Mouse (Mus musculus): ENCODE measurements around the gene Ccdc174.
"Not testable (repeated sequence)": the region's sequence is repeated elsewhere in the genome, so short reads cannot be mapped to it uniquely, and the experiment has no call there.

The Ccdc174 gene

DNA sequence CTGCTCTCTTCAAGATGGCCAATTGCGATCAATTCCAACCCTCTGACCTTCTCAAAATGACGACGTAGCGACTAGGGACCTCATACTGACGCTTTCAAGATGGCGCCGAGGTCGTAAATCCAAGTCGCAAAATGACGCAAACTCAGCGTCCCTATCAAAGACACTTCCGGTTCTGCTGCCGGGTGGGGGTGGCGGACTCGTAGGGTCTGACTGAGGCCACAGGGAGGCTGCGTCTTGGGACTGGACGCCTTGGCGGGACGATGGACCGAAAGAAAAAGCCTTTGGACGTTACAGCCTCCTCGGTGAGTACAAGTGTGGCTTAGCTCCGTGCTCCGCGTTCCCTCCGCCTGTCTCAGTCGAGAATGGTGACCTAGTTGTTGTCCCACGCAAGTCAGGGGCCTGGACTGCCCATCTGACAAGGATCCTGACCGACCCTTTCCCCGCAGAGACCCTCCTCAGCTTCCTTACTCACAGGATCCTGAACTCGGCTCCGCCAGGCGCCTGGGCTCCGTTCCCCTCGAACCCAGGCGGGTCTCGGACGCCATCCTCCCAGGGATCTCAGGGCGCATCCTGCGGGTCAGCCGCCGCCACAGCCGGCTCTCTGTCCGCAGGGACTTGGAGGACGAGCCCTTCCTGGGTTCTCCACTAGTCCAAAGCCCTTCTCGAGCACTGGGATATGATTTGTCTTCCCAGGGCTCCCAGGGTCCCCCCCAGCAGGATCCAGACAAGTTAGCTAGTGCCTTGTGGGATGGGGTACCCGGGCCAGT lies at the start of gene Ccdc174:
Gene Ccdc174, plus strand, starts transcription at position 169 of the 767 bp plus-strand sequence.
- DNase-seq (ENCODE audit: low spot score in 2 of 2) = peak; percentile 87 to 91

DNA sequence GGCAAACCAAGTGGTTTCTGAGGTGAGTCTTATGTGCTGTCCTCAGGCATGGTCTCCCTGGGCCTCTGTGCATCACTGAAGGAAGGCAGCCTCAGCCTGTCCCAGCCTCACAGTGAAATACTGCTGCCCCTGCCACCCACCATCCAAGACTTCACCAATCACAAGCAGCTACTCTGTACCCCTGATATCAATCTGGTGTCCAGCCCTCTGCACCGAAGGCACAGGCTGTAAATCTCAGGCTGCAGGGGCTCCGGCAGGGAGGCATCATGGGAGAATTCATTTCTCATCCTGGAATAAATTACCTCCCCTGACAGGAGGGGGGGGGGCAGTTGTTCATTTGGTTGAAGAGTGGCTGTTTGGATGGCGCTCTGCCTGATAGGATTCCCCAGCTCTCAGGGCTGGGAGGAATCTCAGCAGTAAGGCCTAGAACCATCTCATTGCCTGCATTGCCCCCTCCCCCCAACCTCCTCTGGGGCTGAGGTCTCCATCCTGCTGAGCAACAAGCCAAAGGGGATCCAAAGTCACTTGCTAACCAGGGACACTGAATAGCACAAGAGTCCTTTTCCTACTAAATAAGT lies 44.9 kb upstream of the Ccdc174 start:
- DNase-seq (ENCODE audit: low spot score in 2 of 2) = no peak

DNA sequence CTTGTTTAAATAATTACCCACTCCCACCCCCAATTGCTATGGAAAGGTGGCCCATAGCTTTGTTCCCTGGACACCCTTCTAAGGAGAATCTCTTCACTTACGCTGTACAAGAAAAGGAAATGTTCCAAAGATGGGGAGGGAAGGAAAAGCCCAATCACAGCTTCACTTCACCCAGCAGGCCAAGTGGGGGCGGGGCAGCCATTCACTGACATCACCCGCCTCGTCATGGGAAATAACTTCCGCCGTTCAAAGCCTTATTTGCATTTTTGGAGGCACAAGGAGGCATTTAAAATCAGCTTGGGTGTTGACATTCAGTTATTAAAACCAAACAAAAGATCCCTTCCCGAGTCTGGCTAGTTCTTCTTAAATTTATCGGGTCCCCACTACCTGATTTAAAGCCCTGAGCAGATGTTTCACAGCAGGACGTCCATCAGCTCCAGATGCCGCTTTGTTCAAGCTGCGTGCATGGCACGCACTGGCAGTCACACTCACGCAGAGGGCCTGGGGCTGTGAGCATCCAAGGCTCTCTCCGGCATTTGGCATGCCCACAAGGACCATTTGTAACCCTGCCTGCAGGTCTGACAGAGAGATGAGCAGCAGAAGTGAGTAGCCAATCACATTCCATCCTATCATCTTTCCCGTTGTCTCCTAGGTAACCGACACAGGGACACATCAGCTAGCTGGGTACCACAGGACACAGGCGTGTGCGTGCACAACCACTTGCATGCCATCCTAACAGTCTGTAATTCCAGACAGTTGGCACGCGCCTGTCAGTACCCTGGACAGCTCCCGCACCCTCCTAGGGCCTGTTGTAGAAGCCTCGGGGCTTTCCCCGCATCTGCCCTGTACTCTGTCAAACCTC lies 38.6 kb upstream of the Ccdc174 start:
- peak; percentile 28 to 70 for DNase-seq (ENCODE audit: low spot score in 2 of 2)

DNA sequence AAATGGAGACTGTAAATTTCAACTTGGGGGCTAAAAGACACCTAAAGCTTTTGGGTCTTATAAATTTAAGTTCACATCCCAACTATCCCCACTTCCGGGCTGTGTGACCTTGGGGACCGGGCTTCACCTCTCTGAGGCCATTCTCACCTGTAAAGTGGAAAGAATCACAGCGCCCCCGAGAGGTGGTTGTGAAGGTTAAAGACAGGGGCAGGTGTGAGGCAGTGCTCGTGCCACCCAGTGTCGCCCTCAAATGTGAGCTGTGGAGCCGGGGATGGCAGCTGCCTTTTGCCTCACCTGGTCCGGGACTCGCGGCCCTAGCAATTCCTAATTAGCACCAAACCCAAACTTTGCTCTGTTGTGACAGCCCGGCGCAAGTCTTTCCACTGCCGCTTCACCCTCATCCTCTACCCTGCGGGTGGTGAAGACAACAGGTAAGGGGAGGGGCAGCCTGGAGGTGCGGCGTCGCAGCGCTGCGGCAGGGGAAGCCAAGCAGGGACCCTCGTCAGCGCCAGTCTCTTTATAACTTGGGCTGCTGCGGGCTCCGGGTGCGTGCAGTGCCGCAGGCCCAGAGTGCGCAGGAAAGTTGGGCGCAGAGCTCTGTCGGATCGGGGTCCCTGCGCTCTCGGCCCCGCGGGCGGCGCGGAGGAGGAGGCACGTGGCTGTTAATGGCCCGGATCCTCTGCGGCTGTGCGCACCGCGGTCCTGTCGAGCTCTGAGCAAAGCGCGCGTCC lies 34.8 kb upstream of the Ccdc174 start:
- DNase-seq (ENCODE audit: low spot score in 2 of 2) = no peak

DNA sequence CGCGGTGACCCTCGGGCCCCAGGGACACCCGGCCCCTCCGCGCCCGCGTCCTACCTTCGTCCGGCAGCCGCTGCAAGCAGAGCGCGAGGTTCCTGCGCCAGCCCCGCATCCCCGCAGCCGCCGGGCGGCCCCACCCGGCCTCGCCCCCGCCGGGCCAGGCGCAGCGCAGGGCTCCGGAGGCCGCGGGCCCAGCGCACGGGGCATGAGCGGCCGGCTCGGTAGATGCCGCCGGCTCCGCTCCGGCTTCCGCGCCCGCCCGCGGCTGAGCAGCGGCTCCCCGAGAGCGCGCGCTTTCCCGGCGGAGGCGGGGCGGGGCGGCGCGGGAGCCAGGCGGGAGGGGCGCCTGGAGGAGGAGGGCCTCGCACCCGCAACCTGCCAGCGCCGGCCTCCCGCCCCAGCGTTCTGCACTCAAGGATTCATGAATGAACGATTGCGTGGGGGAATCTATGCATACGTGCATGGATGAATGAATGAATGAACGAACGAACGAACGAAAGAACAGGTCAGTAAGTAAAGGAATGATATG lies 34.2 kb upstream of the Ccdc174 start:
- DNase-seq (ENCODE audit: low spot score in 2 of 2) = no peak

DNA sequence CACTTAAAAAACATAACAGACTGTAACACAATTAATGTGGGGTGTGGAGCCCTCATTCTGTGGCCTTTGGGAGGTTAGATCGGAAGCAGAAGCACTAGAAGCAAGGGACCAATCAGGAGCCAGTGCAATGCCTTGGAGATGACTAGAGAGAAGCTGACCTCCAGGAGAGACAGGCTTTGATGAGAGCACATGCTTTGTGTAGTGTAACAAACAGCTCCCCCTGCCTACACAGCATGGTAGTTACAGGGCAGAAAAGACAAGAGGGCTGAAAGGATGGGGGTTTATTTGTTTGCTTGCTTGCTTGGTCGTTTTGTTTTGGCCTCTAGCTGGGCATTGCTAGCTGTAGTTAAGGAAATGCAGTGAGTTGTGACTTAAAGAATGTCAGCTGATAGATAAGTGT lies 25.3 kb upstream of the Ccdc174 start:
- DNase-seq (ENCODE audit: low spot score in 2 of 2) = no peak

DNA sequence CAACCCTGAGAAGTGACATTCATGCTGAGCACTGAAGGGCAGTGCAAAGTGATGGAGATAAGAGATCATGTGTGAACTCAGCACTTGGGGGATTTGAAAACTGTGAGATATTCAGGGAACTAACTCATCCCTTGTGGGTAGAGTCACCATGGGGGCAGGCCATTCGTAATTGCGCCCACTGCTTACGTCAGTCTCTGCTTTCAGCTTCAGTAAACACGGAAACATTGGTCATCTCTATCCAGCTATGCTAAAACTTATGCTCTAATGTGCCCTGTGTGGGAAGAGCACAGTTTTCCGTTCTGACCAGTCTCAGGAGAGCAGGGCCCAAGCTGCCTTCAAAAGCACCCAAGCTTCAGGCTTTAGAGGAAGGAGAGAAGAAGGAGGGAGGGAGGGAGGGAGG lies 19.5 kb upstream of the Ccdc174 start:
- DNase-seq (ENCODE audit: low spot score in 2 of 2) = no peak

DNA sequence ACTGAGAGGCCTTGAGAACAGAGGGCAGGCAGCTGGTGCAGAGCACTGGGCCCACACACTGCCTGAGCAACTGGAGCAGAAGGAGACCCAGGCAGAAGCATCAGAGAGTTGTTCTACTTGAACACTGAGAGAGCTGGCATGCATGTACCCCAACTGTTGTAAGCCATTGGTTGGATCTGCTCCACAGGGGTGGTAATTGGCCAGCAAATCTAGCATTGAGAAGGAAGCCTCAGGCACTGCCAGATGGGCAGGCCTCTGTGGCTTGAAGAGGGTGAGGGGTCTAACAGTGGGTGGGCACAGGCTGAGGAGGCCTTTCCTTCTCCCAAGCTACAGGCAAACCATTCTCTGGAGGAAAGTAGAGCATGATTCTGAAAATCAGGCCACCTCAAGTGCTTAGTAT lies 15.0 kb upstream of the Ccdc174 start:
- DNase-seq (ENCODE audit: low spot score in 2 of 2) = no peak

DNA sequence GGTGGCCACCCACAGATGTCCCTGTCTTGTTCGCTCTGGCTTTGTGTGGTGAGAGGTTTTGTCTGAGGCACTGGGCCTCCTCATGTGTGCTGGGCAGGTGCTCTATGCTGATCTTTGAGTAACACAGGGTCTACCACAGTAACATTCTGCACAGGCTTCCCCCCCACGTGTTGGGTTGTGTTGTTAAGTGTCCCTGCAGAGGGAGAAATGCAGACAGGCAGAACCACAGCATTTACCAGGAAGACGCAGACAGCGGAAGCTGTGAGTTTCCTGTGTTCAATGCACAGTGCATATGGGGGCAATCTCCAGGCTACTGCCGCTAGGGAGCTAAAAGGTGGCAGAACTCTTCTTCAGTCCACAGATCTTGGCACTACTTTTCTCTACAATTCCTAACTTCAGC lies 13.3 kb upstream of the Ccdc174 start:
- no peak for DNase-seq (ENCODE audit: low spot score in 2 of 2)

DNA sequence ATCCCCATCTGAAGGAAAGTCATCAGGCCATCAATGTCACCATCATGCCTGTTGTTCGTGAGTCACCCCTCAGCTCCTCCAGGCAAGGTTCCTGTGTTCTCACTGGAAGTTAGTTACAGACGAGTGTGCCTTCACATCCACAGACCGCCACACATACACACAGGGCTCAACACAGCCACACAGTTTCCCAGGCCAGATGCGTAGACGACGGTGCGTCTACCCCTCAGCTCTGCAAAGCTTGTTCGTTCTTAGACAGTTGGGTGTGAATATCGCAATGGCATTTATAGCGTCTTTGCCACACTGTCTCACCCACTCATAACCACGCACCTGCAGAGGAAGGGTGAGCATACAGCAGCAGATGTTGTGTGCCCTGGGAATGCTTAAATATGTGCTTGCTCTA lies 12.3 kb upstream of the Ccdc174 start:
- no peak for DNase-seq (ENCODE audit: low spot score in 2 of 2)

DNA sequence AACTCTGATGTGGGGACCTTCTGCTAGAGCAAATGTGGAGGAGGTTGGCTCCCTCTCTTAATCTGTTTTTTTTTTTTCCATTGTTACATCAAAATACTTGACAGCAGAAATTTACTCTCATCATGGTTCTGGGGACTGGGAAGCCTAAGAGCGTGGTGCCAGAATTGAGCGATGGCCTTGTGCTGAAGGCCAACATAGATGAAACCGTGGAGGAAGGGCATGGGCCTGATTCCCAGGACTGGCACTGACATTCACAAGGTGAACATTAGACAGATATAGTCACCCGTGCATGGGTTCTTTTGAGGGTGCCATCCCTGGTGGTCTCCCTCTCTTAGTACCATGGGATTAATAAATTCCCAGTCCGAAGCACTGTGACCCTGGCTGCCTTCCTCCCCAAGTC lies 9.8 kb upstream of the Ccdc174 start:
- DNase-seq (ENCODE audit: low spot score in 2 of 2) = no peak

DNA sequence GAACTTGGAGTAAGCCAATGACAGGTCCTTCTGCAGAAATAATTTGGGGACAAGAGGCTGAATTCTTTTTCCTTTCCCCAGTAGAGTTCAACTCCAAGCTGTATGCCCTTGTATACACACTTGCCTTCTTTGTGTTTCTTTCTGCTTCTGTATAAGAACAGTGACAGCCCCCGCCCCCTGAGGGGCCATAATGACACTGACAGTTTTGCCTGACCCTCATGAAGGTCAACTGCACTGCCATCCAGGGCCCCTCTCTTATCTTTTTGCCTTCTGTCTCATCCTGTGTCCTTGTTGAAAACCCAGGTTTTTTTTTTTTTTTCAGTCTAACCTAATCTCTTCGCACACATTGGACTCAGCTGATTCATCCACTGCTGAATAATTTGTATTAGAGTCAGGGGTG lies 5.1 kb upstream of the Ccdc174 start:
- no peak for DNase-seq (ENCODE audit: low spot score in 2 of 2)

DNA sequence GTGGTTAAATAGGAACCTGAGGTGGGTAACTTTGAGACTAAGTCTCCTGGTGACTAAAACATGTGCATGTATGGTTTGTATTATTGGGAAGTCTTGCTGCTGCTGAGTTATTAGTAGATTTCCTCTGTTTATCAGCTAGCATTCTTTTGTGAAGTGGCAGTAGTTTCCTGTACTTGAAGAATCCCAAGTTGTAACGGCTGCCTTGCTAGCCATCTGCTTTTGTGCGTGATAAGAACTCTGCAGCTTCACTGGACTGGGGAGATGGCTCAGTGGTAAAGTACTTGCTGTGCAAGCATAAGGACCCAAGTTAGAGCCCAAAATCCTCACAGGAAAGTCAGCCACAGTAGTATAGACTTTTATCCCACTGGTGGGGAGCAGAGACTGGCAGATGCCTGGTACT lies 6.0 kb downstream of the Ccdc174 start:
- DNase-seq (ENCODE audit: low spot score in 2 of 2) = no peak

DNA sequence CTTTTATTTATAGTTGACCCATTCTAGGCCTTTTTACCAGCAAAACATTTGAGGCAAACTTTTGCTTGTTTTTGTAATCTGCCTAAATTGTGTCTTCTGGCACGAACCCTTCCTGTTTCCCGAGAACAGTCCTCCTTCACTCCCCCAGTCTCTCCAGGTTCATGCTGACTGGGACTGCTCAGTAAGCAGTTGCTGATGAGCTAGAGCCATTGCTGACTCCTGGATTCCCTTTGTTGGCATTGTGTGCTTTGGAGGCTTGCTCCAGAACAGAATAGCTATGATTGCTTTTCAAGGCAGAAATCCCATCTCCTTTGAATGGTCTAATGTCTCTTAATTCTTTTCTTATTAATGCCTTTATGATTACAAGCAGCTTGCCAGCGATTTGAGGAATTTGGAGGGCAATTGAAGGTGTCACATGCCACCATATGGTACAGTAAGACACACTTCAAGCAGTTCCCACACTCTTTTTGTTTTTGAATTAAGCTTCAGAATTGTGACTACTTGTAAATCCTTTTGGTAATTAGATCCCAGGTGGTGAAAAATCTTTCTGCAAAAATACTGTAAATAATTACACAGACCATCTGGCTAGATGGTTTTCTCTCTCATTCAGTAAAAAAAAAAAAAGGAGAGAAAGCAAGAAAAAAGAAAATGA lies 11.5 kb downstream of the Ccdc174 start:
- DNase-seq (ENCODE audit: low spot score in 2 of 2) = no peak

DNA sequence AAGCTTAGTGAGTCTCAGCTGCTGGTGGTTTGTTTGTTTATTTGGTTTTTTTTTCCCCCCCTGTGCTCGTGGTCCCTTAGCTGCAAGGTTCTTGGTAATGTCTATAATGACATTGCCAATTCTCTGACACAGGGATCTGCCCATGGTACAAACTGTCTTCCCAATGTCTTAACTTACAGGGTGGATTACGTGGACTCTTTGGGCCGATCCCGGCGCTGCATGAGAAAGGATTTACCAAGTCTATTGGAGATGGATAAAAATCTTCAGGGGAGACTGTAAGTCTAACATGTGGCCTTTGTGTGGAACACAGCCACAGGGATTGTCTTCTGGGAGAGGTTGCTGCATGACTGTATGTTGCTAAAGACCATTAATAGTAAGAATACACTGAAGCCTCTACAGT lies 12.8 kb downstream of the Ccdc174 start:
- no peak for DNase-seq (ENCODE audit: low spot score in 2 of 2)

DNA sequence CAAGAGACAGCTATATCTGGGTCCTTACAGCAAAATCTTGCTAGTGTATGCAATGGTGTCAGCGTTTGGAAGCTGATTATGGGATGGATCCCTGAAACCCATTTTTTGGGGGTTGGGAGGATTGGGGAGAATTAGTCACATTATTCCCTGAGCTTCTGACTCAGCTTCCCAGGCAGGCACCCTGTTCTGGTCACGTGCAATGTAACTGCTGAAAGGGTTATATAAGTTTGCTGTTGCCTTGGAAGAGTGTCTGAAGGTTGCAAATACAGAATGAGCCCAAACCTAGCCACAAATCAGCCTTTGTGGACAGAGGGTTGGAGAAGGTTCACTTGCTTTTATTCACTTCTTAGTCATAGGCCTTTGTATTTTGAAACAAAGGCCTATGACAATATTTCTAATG lies 13.9 kb downstream of the Ccdc174 start:
- DNase-seq (ENCODE audit: low spot score in 2 of 2) = no peak

DNA sequence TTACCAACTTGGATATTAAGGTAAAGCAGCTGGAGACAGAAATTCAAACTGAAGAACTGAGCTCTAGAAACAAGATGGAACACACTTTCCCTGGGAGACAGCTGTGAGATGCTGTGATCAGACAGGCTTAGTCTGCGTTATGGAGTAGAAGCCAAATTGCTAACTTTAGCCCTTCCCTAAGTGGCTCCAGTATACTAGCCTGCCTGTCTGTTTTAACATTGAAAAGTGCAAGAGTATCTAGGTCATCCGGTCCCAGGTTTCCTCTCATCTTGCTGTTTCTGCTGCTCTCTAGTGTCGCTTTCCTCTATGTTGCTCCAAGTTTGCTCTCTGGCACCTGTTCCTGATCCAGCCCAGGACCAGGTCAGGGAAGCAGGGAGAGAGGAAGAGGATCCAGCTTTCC lies 18.9 kb downstream of the Ccdc174 start:
- DNase-seq (ENCODE audit: low spot score in 2 of 2) = no peak

DNA sequence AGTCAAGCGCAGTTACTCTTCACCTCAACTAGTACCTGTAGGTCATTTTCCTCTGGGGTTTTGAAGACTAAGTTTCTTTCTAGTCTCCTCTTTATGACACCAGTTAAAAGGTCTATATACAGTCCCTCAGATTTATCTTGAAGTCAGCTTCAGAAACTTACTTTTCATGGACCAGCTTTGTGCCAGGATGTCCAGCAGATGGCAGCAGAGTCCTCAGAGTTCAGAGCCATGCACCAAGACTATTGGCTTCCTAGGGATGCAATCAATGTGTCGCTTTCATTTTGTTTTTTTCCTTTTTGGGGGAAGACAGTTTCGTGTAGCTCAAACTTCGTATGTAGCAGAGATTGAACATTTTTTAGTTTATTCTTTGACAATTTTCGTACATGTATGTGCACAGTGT lies 23.7 kb downstream of the Ccdc174 start:
- peak; percentile 63 to 84 for DNase-seq (ENCODE audit: low spot score in 2 of 2)

DNA sequence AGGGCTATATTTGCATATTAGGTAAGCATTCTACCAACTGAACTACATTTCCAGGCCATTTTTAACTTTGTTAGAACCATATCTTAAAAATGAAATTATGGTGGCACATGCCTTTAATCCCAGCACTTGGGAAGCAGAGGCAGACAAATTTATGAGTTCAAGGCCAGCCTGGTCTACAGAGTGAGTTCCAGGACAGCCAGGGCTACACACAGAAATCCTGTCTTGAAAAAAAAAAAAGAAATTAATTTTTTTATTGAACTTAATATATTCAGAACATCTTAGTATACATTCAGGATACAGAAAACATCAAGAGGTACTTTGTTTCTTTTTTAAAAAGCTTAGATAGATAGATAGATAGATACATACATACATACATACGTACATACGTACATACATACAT lies 24.7 kb downstream of the Ccdc174 start, which contains the start of gene 4930590J08Rik:
Gene 4930590J08Rik, plus strand, starts transcription at position 301 of the 400 bp plus-strand sequence.
- not testable (repeated sequence) for DNase-seq (ENCODE audit: low spot score in 2 of 2)

DNA sequence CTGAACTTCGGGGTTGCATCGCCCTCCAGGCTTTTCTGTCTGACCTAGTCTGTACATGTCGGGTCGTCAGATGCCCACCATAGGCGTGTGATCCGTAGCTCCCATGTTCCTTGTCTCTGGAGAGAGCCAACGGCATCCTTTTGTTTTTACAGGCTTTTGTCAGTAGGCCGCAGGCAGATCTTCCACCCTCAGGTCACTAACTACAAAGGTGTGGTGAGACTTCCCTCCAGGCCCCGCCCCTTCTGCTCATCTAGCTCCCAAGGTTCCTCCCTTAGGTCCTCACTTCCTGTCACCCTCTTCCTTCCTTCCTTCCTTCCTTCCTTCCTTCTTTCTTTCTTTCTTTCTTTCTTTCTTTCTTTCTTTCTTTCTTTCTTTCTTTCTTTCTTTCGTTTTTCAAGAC lies 36.2 kb downstream of the Ccdc174 start:
- DNase-seq (ENCODE audit: low spot score in 2 of 2) = no peak

DNA sequence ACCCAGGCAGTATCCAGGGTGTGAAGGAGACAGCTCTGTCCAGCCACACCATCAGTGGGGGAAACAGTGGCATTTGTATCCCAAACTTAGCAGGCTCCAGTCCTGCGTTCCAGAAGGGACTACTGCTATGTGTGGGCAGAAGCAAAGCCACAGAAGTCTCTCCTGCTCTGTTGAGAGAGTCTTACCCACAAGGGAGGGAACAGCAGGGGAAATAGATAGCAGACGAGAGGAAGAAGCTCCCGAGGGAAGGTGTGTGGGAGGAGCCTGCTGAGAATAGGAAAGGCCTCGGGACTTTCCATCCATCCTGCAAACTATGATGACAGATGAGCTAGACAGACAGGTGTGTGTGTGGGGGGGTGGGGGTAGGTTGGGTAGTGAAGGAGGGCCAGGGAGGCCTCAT lies 39.4 kb downstream of the Ccdc174 start:
- no peak for DNase-seq (ENCODE audit: low spot score in 2 of 2)

Data from spleen, postnatal 4 days (tissue).